Mouse (Mus musculus) spleen, postnatal 10 days (tissue): ENCODE measurements around the gene 5730596B20Rik.
A peak's percentile ranks its signal among the peaks of the same experiment; 100 is the strongest.

Experiments
- DNase-seq, 2 experiments: peaks; one replicate each; pipeline ENCODE4 v3.0.0; 2021 to 2022; ENCODE audit warnings: low spot score in 2 of 2

The 5730596B20Rik gene

GRCm38 (mm10) chr6:52213119-52213986 lies 36.1 kb downstream of the 5730596B20Rik start, which contains the start of the genes Hoxa3 and Gm28308:
Hoxa3 (minus strand) TSS chr6:52213336.
Gm28308 (minus strand) TSS chr6:52213339.
- DNase-seq = no peak

- DNase-seq = no peak
Observed at GRCm38 (mm10) chr6:52214271-52214670, 37.0 kb downstream of the 5730596B20Rik start.

GRCm38 (mm10) chr6:52215070-52215469 lies 37.8 kb downstream of the 5730596B20Rik start:
- no peak for DNase-seq

- no peak for DNase-seq
Observed at GRCm38 (mm10) chr6:52215771-52216535, 38.7 kb downstream of the 5730596B20Rik start.

- no peak for DNase-seq
Observed at GRCm38 (mm10) chr6:52216691-52217458, 39.6 kb downstream of the 5730596B20Rik start.

GRCm38 (mm10) chr6:52217459-52217768 lies 40.1 kb downstream of the 5730596B20Rik start:
- no peak for DNase-seq

- no peak for DNase-seq
Observed at GRCm38 (mm10) chr6:52217895-52218642, 40.8 kb downstream of the 5730596B20Rik start.

- no peak for DNase-seq
Observed at GRCm38 (mm10) chr6:52218643-52219215, 41.4 kb downstream of the 5730596B20Rik start.

- no peak for DNase-seq
Observed at GRCm38 (mm10) chr6:52219234-52219942, 42.1 kb downstream of the 5730596B20Rik start.

- peak in 1 of 2 experiments; percentile 22 for DNase-seq
Observed at GRCm38 (mm10) chr6:52220003-52220864, 42.9 kb downstream of the 5730596B20Rik start.

- no peak for DNase-seq
Observed at GRCm38 (mm10) chr6:52220865-52221310, 43.6 kb downstream of the 5730596B20Rik start.

GRCm38 (mm10) chr6:52221337-52221992 lies 44.2 kb downstream of the 5730596B20Rik start, which contains the start of gene Hoxa7:
Hoxa7 (minus strand) TSS chr6:52221854.
- DNase-seq = peak; percentile 73 to 83

GRCm38 (mm10) chr6:52221993-52222685 lies 44.8 kb downstream of the 5730596B20Rik start:
- no peak for DNase-seq

GRCm38 (mm10) chr6:52222729-52223128 lies 45.4 kb downstream of the 5730596B20Rik start:
- DNase-seq = no peak

- DNase-seq = peak in 1 of 2 experiments; percentile 11
Observed at GRCm38 (mm10) chr6:52223939-52224760, 46.9 kb downstream of the 5730596B20Rik start.

- no peak for DNase-seq
Observed at GRCm38 (mm10) chr6:52224895-52225611, 47.8 kb downstream of the 5730596B20Rik start.
